Mouse (Mus musculus): ENCODE data around the gene Oxa1l. TPM values are rescaled to one million over a fixed set of nuclear protein-coding genes. Genes with fewer than 3 reads are reported as not detected.

Gene Oxa1l
- total and polyA plus RNA-seq, 3 experiments = 43.3 to 143 TPM; not detected in 1

DNA sequence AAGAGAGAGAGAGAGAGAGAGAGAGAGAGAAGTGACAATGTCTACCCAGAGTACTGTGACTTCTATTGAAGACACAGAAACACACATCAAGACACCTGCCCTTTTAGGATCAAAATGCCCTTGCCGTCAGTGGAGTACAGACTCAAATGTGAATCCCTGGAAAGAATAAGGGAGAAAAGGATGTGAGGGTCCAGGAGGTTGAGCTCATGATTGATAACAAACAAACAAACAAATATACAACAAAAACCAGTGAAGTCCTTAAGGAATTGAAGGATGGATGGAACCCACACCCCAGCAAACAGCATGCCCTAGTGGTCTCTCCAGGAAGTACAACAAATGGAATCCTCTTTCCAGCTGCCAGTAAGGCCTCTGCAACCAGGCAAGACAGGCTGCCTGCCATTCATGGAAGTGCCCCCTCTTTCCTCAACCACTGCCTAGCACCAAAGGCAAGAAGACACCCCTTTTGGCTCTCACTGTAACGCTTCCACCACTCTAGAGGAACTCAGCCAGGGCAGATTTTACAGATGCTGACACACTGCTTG is 52.1 kb downstream of the Oxa1l start (continued):
- TF ChIP-seq MYC (IDR thresholded peaks at IDR 0.05; ENCODE audit: low read depth, low read length) (no peak), MYB (IDR thresholded peaks at IDR 0.05; ENCODE audit: low read depth, low read length) (no peak), NRF1 (IDR thresholded peaks at IDR 0.05; ENCODE audit: insufficient read depth, low read depth, low read length, poor library complexity, severe bottlenecking) (no peak), SIN3A (IDR thresholded peaks at IDR 0.05; ENCODE audit: low read length) (0 out of 2 replicates have a peak, but pooled peaks have one; percentile 20), POLR2A (IDR thresholded peaks at IDR 0.05; ENCODE audit: control insufficient read depth in 1 of 2, insufficient read depth in 1 of 2, low read depth in 1 of 2, low read length in 2 of 2, poor library complexity in 1 of 2) (no peak), USF1 (IDR thresholded peaks at IDR 0.05; ENCODE audit: low read depth, low read length) (no peak), ETS1 (IDR thresholded peaks at IDR 0.05; ENCODE audit: low read depth, low read length) (no peak), GABPA (IDR thresholded peaks at IDR 0.05; ENCODE audit: low read depth, low read length) (no peak), MXI1 (IDR thresholded peaks at IDR 0.05; ENCODE audit: low read depth, low read length) (no peak), NELFE (IDR thresholded peaks at IDR 0.05; ENCODE audit: low read depth, low read length) (no peak), TBP (IDR thresholded peaks at IDR 0.05; ENCODE audit: low read depth, low read length) (no peak), USF2 (IDR thresholded peaks at IDR 0.05; ENCODE audit: borderline replicate concordance in 1 of 2, insufficient read depth in 1 of 2, low read depth in 1 of 2, low read length in 2 of 2) (no peak), EP300 (IDR thresholded peaks at IDR 0.05; ENCODE audit: low read depth in 1 of 2, low read length in 2 of 2) (no peak), MAZ (IDR thresholded peaks at IDR 0.05; ENCODE audit: low read depth, low read length) (no peak)

DNA sequence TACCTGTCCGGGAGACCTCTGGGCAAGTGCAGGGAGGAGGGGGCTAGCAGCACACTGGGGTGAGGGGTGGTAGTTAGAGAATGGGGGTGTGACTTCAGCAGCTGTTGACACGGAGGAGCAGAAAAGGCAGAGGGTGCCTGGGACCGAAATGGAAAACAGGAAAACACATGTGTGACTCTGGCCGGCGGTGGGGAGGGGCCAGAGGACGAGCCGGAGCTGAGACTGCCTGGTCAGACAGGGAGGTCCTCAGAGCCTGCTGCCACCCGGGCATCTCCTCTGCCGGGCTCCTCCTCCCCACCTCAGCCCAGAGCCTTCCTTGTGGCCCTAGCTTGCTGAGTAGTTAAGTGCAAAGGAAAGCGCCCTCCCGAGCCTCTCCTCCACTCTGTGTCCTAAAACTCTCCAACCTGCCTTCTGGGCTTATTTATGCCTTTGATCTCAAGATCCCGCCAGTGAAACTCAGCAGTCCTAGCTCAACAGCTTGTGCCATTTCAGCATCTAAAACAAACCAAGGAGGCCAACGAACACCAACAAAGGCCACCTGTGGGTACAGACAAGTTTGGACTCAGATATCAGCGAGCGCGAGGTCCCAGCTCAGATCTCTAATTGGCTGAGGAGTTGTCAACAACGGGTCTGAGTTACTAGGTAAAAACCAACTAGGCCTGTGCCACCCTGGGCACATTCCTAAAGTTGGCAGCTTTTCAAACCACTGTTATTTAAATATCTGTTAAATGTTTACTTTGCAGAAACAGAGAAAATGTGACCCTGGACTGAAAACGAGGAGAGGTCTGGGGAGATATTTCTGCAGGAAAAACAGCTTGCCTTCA is 53.5 kb downstream of the Oxa1l start:
- TF ChIP-seq KAT2A (conservative IDR thresholded peaks at IDR 0.05; ENCODE audit: low read depth, low read length) (no peak), SIN3A (IDR thresholded peaks at IDR 0.05; ENCODE audit: low read length) (peak; percentile 28; the same call in 1 of the 2 replicates)
- no peak overlapping the region for H3K4me3 ChIP-seq (ENCODE audit: control insufficient read depth in 1 of 2, insufficient read depth in 1 of 2, low read depth in 2 of 2, low read length in 2 of 2)
- H3K27ac ChIP-seq (ENCODE audit: control insufficient read depth, low read depth, low read length) = no peak overlapping the region
- H3K36me3 ChIP-seq (ENCODE audit: control insufficient read depth in 1 of 2, insufficient read depth in 2 of 2, low read length in 2 of 2) = peaks cover 2 to 13% of the 10 kb centered on the region in 2 experiments
- H3K27me3 ChIP-seq (ENCODE audit: control insufficient read depth in 1 of 2, insufficient read depth in 2 of 2, low read length in 2 of 2) = no peaks in the 10 kb centered on the region
- H3K79me2 ChIP-seq (ENCODE audit: control insufficient read depth, insufficient read depth, low read length, poor library complexity) = peaks cover 12% of the 10 kb centered on the region
- H3K4me1 ChIP-seq (ENCODE audit: control insufficient read depth in 1 of 2, insufficient read depth in 2 of 2, low read length in 2 of 2) = peaks cover 3 to 18% of the 10 kb centered on the region in 2 experiments
- DNase-seq (ENCODE audit: low read depth, low spot score) = no peak
- no peaks in the 10 kb centered on the region for H3K9me3 ChIP-seq (replicated peaks; ENCODE audit: insufficient read depth, low read length)
- H3K9ac ChIP-seq (ENCODE audit: control insufficient read depth, low read depth, low read length, poor library complexity, severe bottlenecking) = peak overlapping the region; percentile 8; the same call in 1 of the 2 replicates
